Mouse (Mus musculus) midbrain, postnatal 0 days (tissue): Measurements from ENCODE around the gene Ptf1a. TPM values are rescaled to one million over a fixed set of nuclear protein-coding genes. Genes with fewer than 3 reads are reported as not detected.

Source experiments
- ATAC-seq: fragments of 200-750 bp; cut with Nextera tagmentation; 2 replicates; pipeline ENCODE4 v1.8.0; 2017; ENCODE audit warnings: moderate number of reproducible peaks, mild to moderate bottlenecking, moderate TSS enrichment, moderate library complexity; ENCODE audit not compliant: low FRiP score
- DNase-seq: peaks from one replicate; pipeline ENCODE4 v3.0.0-alpha.2; 2015; ENCODE audit warnings: low spot score
- H3K27ac ChIP-seq: fragments of 300-500 bp; sonication (generic); 2 replicates; pipeline ENCODE4 v1.5.1; 2014; ENCODE audit warnings: low read depth, mild to moderate bottlenecking, low read length, mixed read lengths
- H3K27me3 ChIP-seq: fragments of 300-500 bp; sonication (generic); 2 replicates; pipeline ENCODE4 v1.6.1; 2014; ENCODE audit warnings: low read length, control low read depth, mixed read lengths; ENCODE audit not compliant: insufficient read depth
- H3K36me3 ChIP-seq: fragments of 300-500 bp; sonication (generic); 2 replicates; pipeline ENCODE4 v1.6.1; 2014; ENCODE audit warnings: low read length, control low read depth, mixed read lengths; ENCODE audit not compliant: insufficient read depth
- H3K4me1 ChIP-seq: fragments of 300-500 bp; sonication (generic); 2 replicates; pipeline ENCODE4 v1.6.1; 2014; ENCODE audit warnings: mild to moderate bottlenecking, control low read depth, antibody characterized with exemption, low read length, mixed read lengths; ENCODE audit not compliant: insufficient read depth
- H3K4me2 ChIP-seq: fragments of 300-500 bp; sonication (generic); 2 replicates; pipeline ENCODE4 v1.6.1; 2014; ENCODE audit warnings: low read depth, mild to moderate bottlenecking, low read length, mixed read lengths; ENCODE audit not compliant: poor library complexity, severe bottlenecking
- H3K4me3 ChIP-seq: fragments of 300-500 bp; sonication (generic); 2 replicates; pipeline ENCODE4 v1.5.1; 2014; ENCODE audit warnings: low read depth, mild to moderate bottlenecking, low read length, moderate library complexity
- H3K9ac ChIP-seq: fragments of 300-500 bp; sonication (generic); replicated peaks from 2 replicates; pipeline ENCODE4 v1.6.1; 2014; ENCODE audit warnings: mild to moderate bottlenecking, low read length, moderate library complexity, mixed read lengths; ENCODE audit not compliant: poor library complexity, severe bottlenecking
- H3K9me3 ChIP-seq: fragments of 300-500 bp; sonication (generic); 2 replicates; pipeline ENCODE4 v1.6.1; 2016; ENCODE audit warnings: low read length, control low read depth
- CTCF ChIP-seq: IDR thresholded peaks from 2 replicates; pipeline ENCODE4 v1.5.1; 2016; ENCODE audit warnings: antibody characterized with exemption, mild to moderate bottlenecking
- WGBS: fragments of 180-500 bp; shearing (Covaris S2); extraction: QIAGEN DNeasy Blood & Tissue Kit; methylation state at CpG from one replicate; pipeline ENCODE4 v1.1.7; 2014; 5-methylcytosine and 5-hydroxymethylcytosine counted together
- polyA plus RNA-seq: library from polyadenylated mRNA; unstranded; fragments of >200 nt; fragmentation: Nextera tagmentation; extraction: Ambion mirVana; gene quantifications from 2 replicates; pipeline ENCODE4 v1.2.1, GENCODE M21; 2015
- total RNA-seq: library from RNA; depleted of rRNA; stranded (reverse); fragments of >200 nt; gene quantifications from 2 replicates; pipeline ENCODE4 v1.2.3, GENCODE M21; 2014; rRNA removed

The Ptf1a gene
- 3.0 TPM in 1 of 2 replicates, not detected in the other for total RNA-seq
- polyA plus RNA-seq: not detected in 2 replicates

DNA sequence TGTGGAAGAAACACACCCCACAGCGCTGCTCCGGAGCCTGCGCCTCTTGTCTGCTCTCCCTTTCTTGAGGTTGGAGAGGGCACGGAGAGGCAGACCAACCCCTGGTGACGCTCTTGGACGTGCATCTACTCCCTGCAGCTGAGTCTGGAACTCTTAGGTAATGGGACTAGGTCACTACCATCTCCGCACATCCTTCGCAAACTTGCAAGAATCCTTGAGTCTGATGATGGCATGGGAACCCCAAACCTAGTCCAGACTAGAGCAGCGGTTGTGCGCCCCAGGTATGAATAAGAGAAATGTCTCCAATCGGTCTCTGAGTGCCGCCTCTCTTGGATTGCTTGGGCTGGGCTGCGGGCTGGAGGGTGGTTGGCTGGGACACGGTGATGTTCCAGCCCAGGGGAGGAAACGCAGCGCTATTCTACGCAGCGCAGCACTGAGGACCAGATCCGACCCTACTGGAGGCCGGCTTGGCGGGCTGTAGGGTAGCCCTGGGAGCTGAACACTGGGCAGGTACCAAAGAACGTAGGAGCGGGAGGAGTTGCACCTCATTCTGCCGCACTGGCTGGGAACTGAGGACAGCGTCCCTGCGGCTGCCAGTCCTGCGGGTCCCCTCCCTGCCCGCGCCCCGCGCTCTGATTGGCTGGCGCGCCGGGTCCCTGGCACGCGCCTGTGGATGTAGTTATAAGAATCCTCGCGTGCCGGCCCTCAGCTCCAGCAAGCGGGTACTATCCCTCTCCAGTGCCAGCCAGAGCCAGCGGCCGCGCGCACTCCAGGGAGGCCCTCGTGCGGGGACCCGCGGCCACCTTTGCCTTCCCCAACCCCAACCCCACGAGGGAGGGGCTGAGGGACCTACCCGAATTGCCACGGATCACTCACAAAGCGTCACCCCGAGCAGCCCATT is at the start of gene Ptf1a:
Ptf1a (plus strand) TSS at position 733 of the 901 bp plus-strand sequence.
- no peaks in the 10 kb centered on the region for H3K4me1 ChIP-seq
- no peak for TF ChIP-seq CTCF
- no peaks in the 10 kb centered on the region for H3K9me3 ChIP-seq
- no peak within 1 kb of the TSS for H3K27ac ChIP-seq
- peak; percentile 48 for ATAC-seq
- WGBS: under 1% methylated on average over 46 of the region's 53 CpGs
- H3K36me3 ChIP-seq: no peaks in the 10 kb centered on the region
- H3K4me2 ChIP-seq: peak within 1 kb of the TSS; percentile 43
- peaks cover 81% of the 10 kb centered on the region for H3K27me3 ChIP-seq
- no peak within 1 kb of the TSS for H3K9ac ChIP-seq
- DNase-seq: no peak
- peak within 1 kb of the TSS; percentile 29 for H3K4me3 ChIP-seq

DNA sequence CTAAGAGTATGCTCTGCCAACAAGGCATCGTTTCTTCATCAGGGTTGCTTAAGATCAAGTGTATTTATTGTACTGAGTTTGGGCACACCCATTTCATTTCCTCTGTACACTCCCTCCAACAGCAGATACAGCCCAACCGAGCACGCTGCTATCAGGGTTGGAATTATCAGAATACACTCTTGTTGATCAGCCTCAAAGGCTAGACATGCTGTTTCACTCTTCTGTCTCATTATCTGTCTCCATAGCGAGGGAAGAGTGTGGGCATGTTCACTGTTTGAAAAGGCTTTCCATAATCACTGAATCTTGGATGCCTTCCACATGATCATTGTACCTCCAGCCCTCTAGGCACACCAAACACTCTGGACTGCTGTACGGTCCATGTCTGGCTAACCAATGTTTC is 40.1 kb upstream of the Ptf1a start:
- WGBS: 66% methylated on average over 5 of the region's 5 CpGs
- Histone ChIP-seq H3K27ac (no peak overlapping the region), H3K9me3 (no peaks in the 10 kb centered on the region), H3K4me1 (no peaks in the 10 kb centered on the region), H3K27me3 (no peaks in the 10 kb centered on the region), H3K9ac (no peak overlapping the region), H3K36me3 (no peaks in the 10 kb centered on the region), H3K4me3 (no peak overlapping the region), H3K4me2 (no peak overlapping the region)
- ATAC-seq (no peak), DNase-seq (no peak)
- no peak for TF ChIP-seq CTCF

DNA sequence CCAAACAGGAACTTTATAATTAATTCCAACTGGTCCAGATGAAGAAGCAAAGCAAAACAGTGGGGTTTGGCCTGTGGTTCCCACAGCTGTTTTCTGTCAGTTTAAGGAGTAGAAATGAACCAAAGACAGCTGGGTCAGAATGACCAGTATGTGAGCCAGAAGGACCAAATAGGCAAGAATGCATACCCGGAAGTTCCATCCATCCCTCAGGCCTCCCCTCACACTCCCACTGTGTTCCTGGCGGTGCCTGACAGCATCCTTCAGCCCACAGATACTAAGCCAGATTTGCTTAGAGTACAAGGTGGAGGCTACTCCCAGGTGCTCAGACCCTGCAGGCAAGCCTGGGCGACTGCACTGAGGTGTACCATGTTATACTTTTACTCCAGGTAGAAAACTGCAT is 38.9 kb upstream of the Ptf1a start:
- TF ChIP-seq CTCF: no peak

DNA sequence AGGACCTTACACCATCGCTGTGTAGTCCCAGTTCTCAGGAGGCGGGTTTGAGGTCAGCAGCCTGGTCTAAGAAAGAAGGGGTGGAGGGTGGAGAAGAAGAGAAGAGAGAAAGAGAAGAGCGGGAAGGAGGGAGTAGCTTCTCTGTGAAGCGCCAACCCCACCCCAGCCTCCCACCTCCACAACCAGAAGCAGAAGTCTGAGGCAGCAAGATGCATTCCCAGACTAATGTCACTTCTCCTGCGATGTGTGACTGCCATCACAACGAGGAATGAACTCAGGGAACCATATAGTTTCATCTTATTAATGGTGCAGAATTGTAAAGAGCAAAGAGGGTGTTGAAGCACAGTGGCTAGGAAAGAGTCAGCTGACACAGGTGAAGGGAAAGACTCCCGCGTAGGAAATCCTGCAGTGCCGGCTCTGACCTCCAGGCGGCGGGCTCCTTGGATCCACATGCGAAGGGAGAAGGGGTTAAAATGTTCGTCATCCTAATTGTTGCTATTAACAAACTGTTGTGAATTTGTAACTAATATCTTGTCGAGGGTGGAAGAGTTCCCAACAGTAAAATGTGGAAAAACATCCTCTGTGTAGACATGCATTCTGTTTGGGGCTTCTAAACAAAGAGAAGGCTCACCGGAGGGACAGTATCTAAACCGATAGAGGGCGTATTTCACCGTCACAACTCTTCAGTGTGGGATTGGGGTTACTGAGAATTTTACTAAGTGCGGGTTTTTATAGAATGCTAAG is 31.1 kb upstream of the Ptf1a start:
- DNase-seq: peak; percentile 71
- H3K9ac ChIP-seq: no peak overlapping the region
- peak overlapping the region; percentile 42 for H3K4me2 ChIP-seq
- H3K4me1 ChIP-seq: no peaks in the 10 kb centered on the region
- peak overlapping the region; percentile 29 for H3K4me3 ChIP-seq
- 17% methylated on average over 19 of the region's 19 CpGs for WGBS
- H3K9me3 ChIP-seq: no peaks in the 10 kb centered on the region
- H3K27ac ChIP-seq: no peak overlapping the region
- no peaks in the 10 kb centered on the region for H3K36me3 ChIP-seq
- TF ChIP-seq CTCF: peak; percentile 89
- peak; percentile 64 for ATAC-seq
- H3K27me3 ChIP-seq: peaks cover 3% of the 10 kb centered on the region; the same call in 1 of the 2 replicates

More for the DNA sequence above, 38.9 kb upstream of the Ptf1a start:
- H3K4me3 ChIP-seq: no peak overlapping the region
- H3K9me3 ChIP-seq: no peaks in the 10 kb centered on the region
- H3K27me3 ChIP-seq: no peaks in the 10 kb centered on the region
- no peak overlapping the region for H3K9ac ChIP-seq
- no peak overlapping the region for H3K4me2 ChIP-seq
- no peaks in the 10 kb centered on the region for H3K4me1 ChIP-seq
- ATAC-seq: no peak
- no peak for DNase-seq
- 66% methylated on average over 3 of the region's 3 CpGs for WGBS
- no peak overlapping the region for H3K27ac ChIP-seq
- H3K36me3 ChIP-seq: no peaks in the 10 kb centered on the region

DNA sequence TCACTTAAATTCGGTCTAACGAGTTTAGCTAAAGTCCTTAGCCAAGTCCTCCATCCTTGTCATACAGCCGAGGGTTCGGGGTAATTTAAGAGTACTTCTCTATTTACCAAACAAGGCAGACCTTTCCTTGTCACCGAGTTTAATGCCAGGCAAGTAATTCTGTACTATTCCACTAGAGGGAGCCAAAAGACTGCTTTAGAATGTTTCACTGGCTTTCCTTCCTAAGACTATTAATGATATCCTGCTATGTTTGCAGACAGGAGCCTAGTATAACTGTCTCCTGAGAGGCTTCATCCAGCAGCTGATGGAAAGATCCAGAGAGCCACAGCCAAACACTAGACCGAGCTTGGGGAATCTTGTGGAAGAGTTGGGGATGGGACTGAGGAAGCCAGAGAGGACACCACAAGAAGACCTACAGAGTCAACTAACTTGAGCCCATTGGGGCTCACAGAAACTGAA is 30.4 kb upstream of the Ptf1a start:
- no peaks in the 10 kb centered on the region for H3K4me1 ChIP-seq
- H3K27ac ChIP-seq: no peak overlapping the region
- TF ChIP-seq CTCF: peak; percentile 89
- peak; percentile 74 for ATAC-seq
- H3K27me3 ChIP-seq: peaks cover 3% of the 10 kb centered on the region; the same call in 1 of the 2 replicates
- WGBS: 1% methylated on average over 6 of the region's 6 CpGs
- H3K4me2 ChIP-seq: peak overlapping the region; percentile 42
- no peaks in the 10 kb centered on the region for H3K36me3 ChIP-seq
- H3K9ac ChIP-seq: no peak overlapping the region
- H3K9me3 ChIP-seq: no peaks in the 10 kb centered on the region
- peak; percentile 94 for DNase-seq
- peak overlapping the region; percentile 29 for H3K4me3 ChIP-seq
